Mouse (Mus musculus): ENCODE measurements around the gene Plekha7.

- TF ChIP-seq HCFC1 (IDR thresholded peaks at IDR 0.05; ENCODE audit: borderline replicate concordance, insufficient read depth, low read length) (no peak), MAFK (IDR thresholded peaks at IDR 0.05; ENCODE audit: insufficient read depth, low read depth, low read length) (no peak)
Measured at GRCm38 (mm10) chr7:116137671-116138070, 170.5 kb downstream of the Plekha7 start.

Measured in ES-E14 (cell line).